Mouse (Mus musculus) megakaryocyte progenitor cell, adult 5-6 weeks (primary cell): ENCODE measurements around the gene Tm7sf3. TPM values are rescaled to one million over a fixed set of nuclear protein-coding genes. Genes with fewer than 3 reads are reported as not detected.
A peak's percentile ranks its signal among the peaks of the same experiment; 100 is the strongest.

Source experiments
- ATAC-seq: replicated peaks from 2 replicates; pipeline ENCODE4 v1.8.0; 2016; ENCODE audit warnings: mild to moderate bottlenecking, moderate TSS enrichment, inconsistent platforms; ENCODE audit not compliant: poor library complexity
- total RNA-seq, 2 experiments: library from RNA; stranded (forward) in 1 of 2; stranded (reverse) in 1 of 2; fragments of 157-497, 149-512 nt in 1 of 2; fragments of 200-1000 nt in 1 of 2; gene quantifications; 2 replicates each; pipeline versions ENCODE4 v1.2.3 to v1.2.4; 2015 to 2017

The Tm7sf3 gene
- total RNA-seq, 2 experiments from 2014 or later = 78.9 to 99.5 TPM

- no peak; the same call in 1 of the 2 replicates for ATAC-seq
Measured at GRCm38 (mm10) chr6:146661655-146662054, 19.0 kb upstream of the Tm7sf3 start.

- peak; percentile 54; the same call in 1 of the 2 replicates for ATAC-seq
Measured at GRCm38 (mm10) chr6:146660591-146660990, 18.0 kb upstream of the Tm7sf3 start.

- 0 out of 2 replicates have a peak, but pooled peaks have one; percentile 31 for ATAC-seq
Measured at GRCm38 (mm10) chr6:146653197-146653596, 10.6 kb upstream of the Tm7sf3 start.

- no peak for ATAC-seq
Measured at GRCm38 (mm10) chr6:146651431-146651830, 8.8 kb upstream of the Tm7sf3 start.

- ATAC-seq = no peak
Measured at GRCm38 (mm10) chr6:146650013-146650412, 7.4 kb upstream of the Tm7sf3 start.

- no peak for ATAC-seq
Measured at GRCm38 (mm10) chr6:146643184-146643570, 553 bp upstream of the Tm7sf3 start.

GRCm38 (mm10) chr6:146641621-146642210 is 908 bp downstream of the Tm7sf3 start:
- peak; percentile 19; the same call in 1 of the 2 replicates for ATAC-seq

- ATAC-seq = no peak
Measured at GRCm38 (mm10) chr6:146640991-146641390, 1.6 kb downstream of the Tm7sf3 start.

GRCm38 (mm10) chr6:146640068-146640965 is 2.3 kb downstream of the Tm7sf3 start:
- ATAC-seq = peak; percentile 12

- no peak for ATAC-seq
Measured at GRCm38 (mm10) chr6:146636482-146636881, 6.1 kb downstream of the Tm7sf3 start.

GRCm38 (mm10) chr6:146634759-146635606 is 7.6 kb downstream of the Tm7sf3 start:
- ATAC-seq = no peak

GRCm38 (mm10) chr6:146634015-146634722 is 8.5 kb downstream of the Tm7sf3 start:
- peak; percentile 53 for ATAC-seq

GRCm38 (mm10) chr6:146633629-146634014 is 9.0 kb downstream of the Tm7sf3 start:
- no peak for ATAC-seq

- ATAC-seq = no peak
Measured at GRCm38 (mm10) chr6:146633097-146633496, 9.5 kb downstream of the Tm7sf3 start.

GRCm38 (mm10) chr6:146632403-146632802 is 10.2 kb downstream of the Tm7sf3 start:
- ATAC-seq = no peak

- ATAC-seq = no peak
Measured at GRCm38 (mm10) chr6:146631847-146632246, 10.8 kb downstream of the Tm7sf3 start.

GRCm38 (mm10) chr6:146630961-146631360 is 11.7 kb downstream of the Tm7sf3 start:
- ATAC-seq = peak; percentile 23; the same call in 1 of the 2 replicates

- ATAC-seq = peak; percentile 63
Measured at GRCm38 (mm10) chr6:146629781-146630756, 12.6 kb downstream of the Tm7sf3 start.

GRCm38 (mm10) chr6:146628123-146628522 is 14.5 kb downstream of the Tm7sf3 start:
- no peak for ATAC-seq
